ENCODE assay signal across 29 mouse cellular contexts in the genomic region with DNA sequence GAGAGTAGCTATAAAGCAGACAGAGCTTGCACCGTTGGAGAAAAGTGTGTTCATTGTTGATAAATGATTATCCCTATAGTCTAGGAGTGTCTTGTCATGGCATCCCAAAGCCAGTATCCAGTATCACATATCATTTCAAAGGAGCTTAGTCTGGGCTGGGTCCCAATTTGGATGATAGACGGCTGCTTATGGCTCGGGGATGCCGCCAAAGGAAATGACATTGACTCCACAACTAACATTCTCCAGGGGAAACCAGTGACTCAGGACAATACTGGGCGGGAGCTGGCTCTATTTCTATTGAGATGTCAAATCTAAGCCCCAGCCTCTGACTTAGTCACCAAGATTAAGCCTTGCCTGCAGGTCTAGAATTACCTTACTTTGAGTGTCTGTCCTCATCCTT. TPM values are rescaled to one million over a fixed set of nuclear protein-coding genes. Genes with fewer than 3 reads are reported as not detected.
A peak's percentile ranks its signal among the peaks of the same experiment; 100 is the strongest.
DNase-seq lines count a peak whose midpoint lies in the region; ATAC-seq and TF ChIP-seq lines count a peak whose summit lies in the region.
"Had no signal": no experiment of that assay in that cellular context is flagged by ENCODE, and none has a peak within 500 bp of the region (broad histone marks: within the 10 kb centered on the region; RNA-seq: fewer than 3 reads in every experiment).

No protein-coding gene starts in this region.

- TF ChIP-seq POLR2A in myocyte (IDR thresholded peaks at IDR 0.05; ENCODE audit: insufficient read length, low read depth): no peak

- H3K27ac ChIP-seq in embryonic facial prominence, embryonic 14.5 days (replicated peaks; ENCODE audit: low read depth, low read length): no peak overlapping the region
- no peak overlapping the region for H3K27ac ChIP-seq in embryonic facial prominence, embryonic 10.5 days (replicated peaks)
- H3K27ac ChIP-seq: embryonic facial prominence, embryonic 12.5 days; forebrain, embryonic 12.5 days; forebrain, embryonic 15.5 days; heart, embryonic 15.5 days; hindbrain, embryonic 10.5 days; hindbrain, embryonic 13.5 days; intestine, embryonic 15.5 days had no signal

- H3K4me3 ChIP-seq in embryonic facial prominence, embryonic 14.5 days (ENCODE audit: low read depth, low read length): no peak overlapping the region
- no peak overlapping the region for H3K4me3 ChIP-seq in embryonic facial prominence, embryonic 10.5 days
- H3K4me3 ChIP-seq in myocyte: no peak overlapping the region
- H3K4me3 ChIP-seq: embryonic facial prominence, embryonic 12.5 days; erythroblast, embryonic 14.5 days; forebrain, embryonic 12.5 days; forebrain, embryonic 15.5 days; heart, embryonic 12.5 days; heart, embryonic 15.5 days; hindbrain, embryonic 10.5 days; hindbrain, embryonic 13.5 days; intestine, embryonic 15.5 days had no signal

- H3K4me1 ChIP-seq in embryonic facial prominence, embryonic 14.5 days (ENCODE audit: control insufficient read depth, insufficient read depth, low read length): no peaks in the 10 kb centered on the region
- no peaks in the 10 kb centered on the region for H3K4me1 ChIP-seq in embryonic facial prominence, embryonic 10.5 days
- H3K4me1 ChIP-seq: embryonic facial prominence, embryonic 12.5 days; forebrain, embryonic 12.5 days; forebrain, embryonic 15.5 days; heart, embryonic 12.5 days; heart, embryonic 15.5 days; hindbrain, embryonic 10.5 days; hindbrain, embryonic 13.5 days; intestine, embryonic 15.5 days had no signal

- H3K27me3 ChIP-seq in embryonic facial prominence, embryonic 14.5 days (replicated peaks; ENCODE audit: control insufficient read depth, insufficient read depth, low read length): no peaks in the 10 kb centered on the region
- H3K27me3 ChIP-seq in embryonic facial prominence, embryonic 10.5 days (replicated peaks; ENCODE audit: low read depth, poor library complexity, severe bottlenecking): no peaks in the 10 kb centered on the region
- no peaks in the 10 kb centered on the region for H3K27me3 ChIP-seq in myocyte (ENCODE audit: control insufficient read depth, insufficient read depth, insufficient read length)
- H3K27me3 ChIP-seq: CH12.LX; embryonic facial prominence, embryonic 12.5 days; forebrain, embryonic 12.5 days; forebrain, embryonic 15.5 days; heart, embryonic 12.5 days; heart, embryonic 15.5 days; hindbrain, embryonic 13.5 days; intestine, embryonic 15.5 days had no signal

- peak; percentile 29 for DNase-seq in embryonic facial prominence, embryonic 14.5 days (ENCODE audit: low spot score)
- DNase-seq in embryonic facial prominence, embryonic 10.5 days (ENCODE audit: low spot score): no peak
- peak; percentile 24 for DNase-seq in Muller cell, postnatal 12 days (ENCODE audit: inconsistent ontology term)
- DNase-seq in testis, postnatal 14 days (ENCODE audit: low spot score): no peak
- DNase-seq in kidney, postnatal 4 days: no peak
- DNase-seq: adrenal gland, adult 8-10 months; adrenal gland, postnatal 25 days; cerebellum, adult 11-12 months; cerebellum, adult 8-10 months; cerebellum, postnatal 10 days; cerebellum, postnatal 36 days; gastrocnemius, postnatal 25 days; heart, adult 18-20 months; heart, postnatal 10 days; heart, postnatal 36 days had no signal

- peak; percentile 41; the same call in 1 of the 2 replicates for ATAC-seq in embryonic facial prominence, embryonic 14.5 days (ENCODE audit: low read depth)
- ATAC-seq: activated CD4-positive, CD25-positive, alpha-beta regulatory T cell, adult 4 months; forebrain, embryonic 15.5 days; hindbrain, embryonic 16.5 days; intestine, embryonic 15.5 days had no signal

- H3ac ChIP-seq in myocyte (ENCODE audit: control insufficient read depth, insufficient read length): no peak overlapping the region

- no peak overlapping the region for H3K9ac ChIP-seq in embryonic facial prominence, embryonic 14.5 days (ENCODE audit: low read depth, low read length)
- H3K9ac ChIP-seq: embryonic facial prominence, embryonic 12.5 days; forebrain, embryonic 12.5 days; forebrain, embryonic 15.5 days; heart, embryonic 12.5 days; heart, embryonic 15.5 days; hindbrain, embryonic 13.5 days; intestine, embryonic 15.5 days had no signal

- WGBS in embryonic facial prominence, embryonic 14.5 days: 81% methylated on average over 5 of the region's 5 CpGs
- WGBS in embryonic facial prominence, embryonic 10.5 days: 75% methylated on average over 5 of the region's 5 CpGs

- no peaks in the 10 kb centered on the region for H3K36me3 ChIP-seq in embryonic facial prominence, embryonic 14.5 days (ENCODE audit: control insufficient read depth, insufficient read depth, low read length)
- H3K36me3 ChIP-seq in embryonic facial prominence, embryonic 10.5 days (replicated peaks): no peaks in the 10 kb centered on the region
- H3K36me3 ChIP-seq in myocyte (ENCODE audit: control insufficient read depth, insufficient read depth): no peaks in the 10 kb centered on the region
- H3K36me3 ChIP-seq: embryonic facial prominence, embryonic 12.5 days; forebrain, embryonic 12.5 days; forebrain, embryonic 15.5 days; G1E; heart, embryonic 12.5 days; heart, embryonic 15.5 days; hindbrain, embryonic 10.5 days; hindbrain, embryonic 13.5 days; intestine, embryonic 15.5 days had no signal

- H3K4me2 ChIP-seq in embryonic facial prominence, embryonic 14.5 days (ENCODE audit: low read depth, low read length): no peak overlapping the region
- peak overlapping the region; percentile 52 for H3K4me2 ChIP-seq in myocyte (ENCODE audit: low read depth)
- H3K4me2 ChIP-seq: embryonic facial prominence, embryonic 12.5 days; forebrain, embryonic 12.5 days; forebrain, embryonic 15.5 days; heart, embryonic 12.5 days; heart, embryonic 15.5 days; hindbrain, embryonic 13.5 days; intestine, embryonic 15.5 days had no signal

- H3K9me3 ChIP-seq in embryonic facial prominence, embryonic 14.5 days (ENCODE audit: control insufficient read depth, low read length): no peaks in the 10 kb centered on the region
- no peaks in the 10 kb centered on the region for H3K9me3 ChIP-seq in embryonic facial prominence, embryonic 10.5 days
- H3K9me3 ChIP-seq: embryonic facial prominence, embryonic 12.5 days; forebrain, embryonic 12.5 days; forebrain, embryonic 15.5 days; heart, embryonic 12.5 days; heart, embryonic 15.5 days; hindbrain, embryonic 10.5 days; hindbrain, embryonic 13.5 days; intestine, embryonic 15.5 days had no signal

- H3K79me2 ChIP-seq in myocyte (ENCODE audit: control insufficient read depth, insufficient read depth): no peaks in the 10 kb centered on the region

TF ChIP-seq in myocyte, 11 proteins besides CTCF, POLR2A, EP300 and RAD21:
- TF ChIP-seq MAX (IDR thresholded peaks at IDR 0.05; ENCODE audit: low read depth) (no peak), MYOD1 (IDR thresholded peaks at IDR 0.05; ENCODE audit: control insufficient read depth in 1 of 3, insufficient read length in 2 of 3, low read depth in 2 of 3) (peak in 1 of 3 experiments; percentile 25)

RNA-seq across cellular contexts. Expression of a gene that starts 31.9 kb away (rescaled TPM):
- 19.5 and 19.8 TPM in 2 replicates for polyA plus RNA-seq in embryonic facial prominence, embryonic 14.5 days (2014; fragmentation: Nextera tagmentation; extraction: Ambion mirVana)
- polyA plus RNA-seq in embryonic facial prominence, embryonic 10.5 days (2016; fragmentation: Nextera tagmentation; extraction: Ambion mirVana): 14.3 and 16.0 TPM in 2 replicates
- 6.2 TPM for polyA plus RNA-seq in myocyte (2012; fragmentation: generic; extraction: Trizol)
- polyA plus RNA-seq: erythroblast, embryonic 14.5 days; G1E had no signal

Comparison
In these comparisons a context has a peak if more than half of its experiments do, and no peak if none do; other contexts are left out.
1. DNase-seq: peak in embryonic facial prominence, embryonic 14.5 days (single experiment) and Muller cell, postnatal 12 days (single experiment); none in embryonic facial prominence, embryonic 10.5 days (single experiment), testis, postnatal 14 days (single experiment) and kidney, postnatal 4 days (0 of 2).